27 mouse cellular contexts compared by ENCODE assay signal in the genomic region with DNA sequence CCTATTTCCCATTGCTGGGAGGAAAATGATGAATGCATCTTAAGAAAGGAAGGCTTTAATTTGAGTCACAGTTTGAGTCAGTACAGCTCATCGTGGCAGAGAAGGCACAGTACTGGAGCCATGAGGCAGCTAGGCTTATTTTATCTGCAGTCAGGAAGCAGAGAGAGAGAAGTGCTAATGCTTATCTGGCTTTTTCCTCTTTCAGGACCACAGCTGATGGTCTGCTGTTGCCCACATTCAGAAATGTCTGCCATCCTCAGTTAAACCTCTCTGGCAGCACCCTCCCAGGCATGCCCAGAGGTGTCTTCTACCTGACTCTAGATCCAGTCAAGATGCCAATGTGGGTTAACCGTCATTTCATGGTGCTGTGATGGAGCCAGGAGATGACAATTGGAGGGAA.
"Had no signal": no experiment of that assay in that cellular context is flagged by ENCODE, and none has a peak within 500 bp of the region (broad histone marks: within the 10 kb centered on the region; RNA-seq: fewer than 3 reads in every experiment).

No protein-coding gene starts in this region.

- H3K27ac ChIP-seq: gastrocnemius, adult 2 months; heart, adult 2 months; hindbrain, embryonic 10.5 days; hindbrain, embryonic 12.5 days; hindbrain, embryonic 14.5 days; intestine, embryonic 15.5 days; kidney, embryonic 15.5 days; kidney, postnatal 0 days; limb, embryonic 10.5 days; limb, embryonic 12.5 days; liver, embryonic 13.5 days; liver, embryonic 15.5 days had no signal

- H3K4me1 ChIP-seq: heart, embryonic 12.5 days; hindbrain, embryonic 10.5 days; hindbrain, embryonic 12.5 days; intestine, embryonic 15.5 days; kidney, embryonic 15.5 days; limb, embryonic 10.5 days; limb, embryonic 12.5 days; liver, embryonic 13.5 days; liver, embryonic 15.5 days had no signal

- ATAC-seq: hindbrain, embryonic 16.5 days; inflammation-experienced regulatory T-cells, adult 6 months; intestine, embryonic 15.5 days had no signal

- DNase-seq: gastrocnemius, adult 2 months; gastrocnemius, postnatal 10 days; gastrocnemius, postnatal 25 days; heart, adult 2 months; heart, postnatal 10 days; heart, postnatal 4 days; kidney, adult 11 months; kidney, adult 2 months; kidney, adult 9 months; kidney, postnatal 14 days; kidney, postnatal 36 days; layer of hippocampus, adult 9-11 months; layer of hippocampus, postnatal 36 days; liver; liver, embryonic 13.5 days had no signal

- H3K9me3 ChIP-seq: heart, embryonic 12.5 days; hindbrain, embryonic 10.5 days; hindbrain, embryonic 12.5 days; intestine, embryonic 15.5 days; kidney, embryonic 15.5 days; limb, embryonic 10.5 days; limb, embryonic 12.5 days; liver, embryonic 13.5 days; liver, embryonic 15.5 days had no signal

- H3K36me3 ChIP-seq: heart, embryonic 12.5 days; hindbrain, embryonic 10.5 days; hindbrain, embryonic 12.5 days; intestine, embryonic 15.5 days; kidney, embryonic 15.5 days; limb, embryonic 10.5 days; limb, embryonic 12.5 days; liver, embryonic 13.5 days; liver, embryonic 15.5 days had no signal

- H3K4me3 ChIP-seq: gastrocnemius, adult 2 months; heart, adult 2 months; heart, embryonic 12.5 days; hindbrain, embryonic 10.5 days; hindbrain, embryonic 12.5 days; intestine, embryonic 15.5 days; kidney, embryonic 15.5 days; limb, embryonic 10.5 days; limb, embryonic 12.5 days; liver, embryonic 13.5 days; liver, embryonic 15.5 days had no signal

- H3K9ac ChIP-seq: heart, embryonic 12.5 days; hindbrain, embryonic 12.5 days; hindbrain, embryonic 14.5 days; intestine, embryonic 15.5 days; kidney, embryonic 15.5 days; limb, embryonic 12.5 days; liver, embryonic 13.5 days; liver, embryonic 15.5 days had no signal

- H3K27me3 ChIP-seq: heart, embryonic 12.5 days; hindbrain, embryonic 12.5 days; intestine, embryonic 15.5 days; kidney, embryonic 15.5 days; limb, embryonic 12.5 days; liver, embryonic 13.5 days; liver, embryonic 15.5 days had no signal
